Mouse (Mus musculus): Measurements from ENCODE around the gene Natd1.

DNA sequence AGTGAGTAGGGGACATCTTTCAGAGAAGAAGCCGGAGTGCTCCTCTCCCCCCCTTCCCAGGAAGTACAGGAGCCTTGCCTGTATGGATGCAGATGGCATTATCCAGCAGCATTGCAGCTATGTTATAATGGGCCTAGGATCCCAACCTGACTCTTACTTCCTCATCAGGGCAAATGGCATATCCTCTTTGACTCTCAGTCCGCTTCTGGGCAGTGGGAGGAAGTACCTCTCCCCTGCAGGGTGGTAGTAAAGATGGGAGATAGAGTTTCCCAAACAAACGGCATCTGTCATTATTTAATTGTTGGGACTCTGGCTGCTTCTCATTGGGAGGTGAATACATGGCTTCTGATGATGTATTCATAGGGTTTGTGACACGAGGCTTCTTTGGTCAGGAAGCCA, 21.4 kb upstream of the Natd1 start:
- TF ChIP-seq POLR2A (IDR thresholded peaks at IDR 0.05; ENCODE audit: low read depth, low read length) (no peak), CTCF (IDR thresholded peaks at IDR 0.05; ENCODE audit: extremely low read depth, insufficient read length, insufficient replicate concordance, low read depth, low read length) (no peak)

Data from small intestine, adult 2 months (tissue).